Mouse (Mus musculus) CD4-positive helper T cell, adult 2 months (primary cell): ENCODE data around the gene Cd200r4.
A peak's percentile ranks its signal among the peaks of the same experiment; 100 is the strongest.

ENCODE experiments used
- DNase-seq: peaks from one replicate; pipeline ENCODE4 v3.0.0-alpha.2; 2012; ENCODE audit warnings: low read depth, missing footprints, low spot score

Gene Cd200r4

DNA sequence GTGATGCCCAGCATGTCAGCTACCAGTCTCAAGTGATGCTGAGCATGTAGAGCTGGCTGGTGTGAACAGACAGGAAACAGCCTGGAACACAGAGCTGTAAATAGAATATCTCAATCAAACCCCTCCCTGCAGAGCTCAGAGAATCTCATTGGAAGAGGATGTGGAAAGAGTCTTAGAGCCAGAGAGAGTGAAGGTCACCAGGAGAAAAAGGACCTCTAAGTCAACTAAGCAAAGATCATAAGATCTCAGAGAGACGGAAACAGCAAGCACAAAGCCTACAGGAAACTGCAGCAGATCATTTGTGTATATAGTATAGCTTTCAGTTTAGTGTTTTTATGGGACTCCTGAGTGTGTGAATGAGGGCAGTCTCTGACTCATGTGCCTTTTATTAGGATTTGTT is 63.6 kb downstream of the Cd200r4 start:
- DNase-seq, result peak; percentile 10

GRCm38 (mm10) chr16:44876625-44877024 is 65.1 kb downstream of the Cd200r4 start:
- DNase-seq, result no peak

DNA sequence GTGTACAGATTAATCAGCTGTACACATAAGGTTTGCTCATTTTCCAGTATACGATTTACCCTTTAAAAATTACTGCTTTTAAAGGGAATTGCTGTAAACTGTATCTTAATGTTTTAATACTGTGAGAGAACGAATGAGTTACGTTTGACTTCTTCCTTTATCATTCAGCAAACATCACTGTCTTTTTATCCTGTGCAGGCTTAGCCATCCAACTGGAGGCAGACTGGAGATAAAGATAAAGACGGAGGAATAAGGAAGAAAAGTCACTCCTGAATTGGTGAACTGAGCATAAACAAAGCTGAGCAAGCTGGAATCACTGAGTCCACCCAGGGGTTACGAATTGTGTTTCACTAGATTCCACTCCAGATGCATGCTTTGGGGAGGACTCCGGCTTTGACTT is 66.1 kb downstream of the Cd200r4 start:
- no peak for DNase-seq
